In the genomic region with DNA sequence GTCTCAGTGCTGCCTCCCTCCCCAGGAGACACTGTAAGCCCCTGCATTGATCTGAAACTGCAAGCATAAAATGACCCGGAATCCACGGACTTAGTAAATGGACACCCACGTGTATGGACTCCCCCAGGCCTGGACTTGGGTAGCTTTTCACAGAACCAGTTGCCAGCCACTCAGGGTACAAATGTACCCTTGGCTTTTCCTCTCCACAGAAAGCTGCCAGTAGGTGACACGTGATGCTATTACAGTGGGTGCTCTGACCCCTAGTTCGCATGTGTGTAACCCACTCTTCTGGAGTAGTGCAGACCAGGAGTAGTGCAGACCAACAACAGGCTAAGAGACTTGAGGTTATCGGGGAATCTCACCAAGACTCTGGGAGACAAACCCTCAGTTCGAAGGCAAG, we compare ENCODE assay signal across 18 mouse cellular contexts. TPM values are rescaled to one million over a fixed set of nuclear protein-coding genes. Genes with fewer than 3 reads are reported as not detected.
DNase-seq lines count a peak whose midpoint lies in the region; ATAC-seq and TF ChIP-seq lines count a peak whose summit lies in the region.
"Had no signal": no experiment of that assay in that cellular context is flagged by ENCODE, and none has a peak within 500 bp of the region (broad histone marks: within the 10 kb centered on the region; RNA-seq: fewer than 3 reads in every experiment).

No protein-coding gene starts in this region.

- no peak for TF ChIP-seq CTCF in heart, adult 2 months (IDR thresholded peaks at IDR 0.05)

- intact Hi-C loops in heart, adult 2 months (cut with DNase I), result no loop called here

- H3K4me3 ChIP-seq in forebrain, embryonic 10.5 days, result no peak overlapping the region
- no peak overlapping the region for H3K4me3 ChIP-seq in forebrain, embryonic 11.5 days (ENCODE audit: low read depth, low read length)
- no peak overlapping the region for H3K4me3 ChIP-seq in forebrain, embryonic 12.5 days (replicated peaks)
- H3K4me3 ChIP-seq in midbrain, embryonic 10.5 days, result no peak overlapping the region
- peak overlapping the region; percentile 36; the same call in 1 of the 2 replicates for H3K4me3 ChIP-seq in neural tube, embryonic 13.5 days
- H3K4me3 ChIP-seq in heart, adult 2 months, result no peak overlapping the region
- H3K4me3 ChIP-seq: heart, embryonic 13.5 days; limb, embryonic 10.5 days; lung, embryonic 15.5 days had no signal

- H3K4me2 ChIP-seq in forebrain, embryonic 11.5 days (ENCODE audit: low read depth, low read length, severe bottlenecking), result no peak overlapping the region
- peak overlapping the region; percentile 48; the same call in 1 of the 2 replicates for H3K4me2 ChIP-seq in forebrain, embryonic 12.5 days
- H3K4me2 ChIP-seq in neural tube, embryonic 13.5 days, result peak overlapping the region; percentile 57
- H3K4me2 ChIP-seq: heart, embryonic 13.5 days; liver, embryonic 11.5 days; lung, embryonic 15.5 days had no signal

- H3K36me3 ChIP-seq in forebrain, embryonic 10.5 days (replicated peaks), result peaks cover 10% of the 10 kb centered on the region; the same call in 1 of the 2 replicates
- no peaks in the 10 kb centered on the region for H3K36me3 ChIP-seq in forebrain, embryonic 11.5 days (ENCODE audit: control insufficient read depth, insufficient read depth, low read length)
- H3K36me3 ChIP-seq in forebrain, embryonic 12.5 days (replicated peaks), result no peaks in the 10 kb centered on the region
- H3K36me3 ChIP-seq in midbrain, embryonic 10.5 days, result peaks cover 11% of the 10 kb centered on the region; the same call in 1 of the 2 replicates
- no peaks in the 10 kb centered on the region for H3K36me3 ChIP-seq in neural tube, embryonic 13.5 days
- no peaks in the 10 kb centered on the region for H3K36me3 ChIP-seq in heart, adult 2 months (ENCODE audit: control insufficient read depth, insufficient read depth, low read length)
- H3K36me3 ChIP-seq: heart, embryonic 13.5 days; limb, embryonic 10.5 days; lung, embryonic 15.5 days had no signal

- TF ChIP-seq POLR2A in heart, adult 2 months (IDR thresholded peaks at IDR 0.05; ENCODE audit: insufficient read depth, low read depth, low read length), result no peak

- WGBS in forebrain, embryonic 10.5 days, result 89% methylated on average over 7 of the region's 7 CpGs
- 89% methylated on average over 7 of the region's 7 CpGs for WGBS in forebrain, embryonic 11.5 days
- WGBS in forebrain, embryonic 12.5 days, result 82% methylated on average over 7 of the region's 7 CpGs
- 87% methylated on average over 7 of the region's 7 CpGs for WGBS in midbrain, embryonic 10.5 days
- 79% methylated on average over 7 of the region's 7 CpGs for WGBS in neural tube, embryonic 13.5 days
- 92% methylated on average over 7 of the region's 7 CpGs for WGBS in heart, adult 2 months

- H3K4me1 ChIP-seq in forebrain, embryonic 10.5 days, result peaks cover 67% of the 10 kb centered on the region
- H3K4me1 ChIP-seq in forebrain, embryonic 11.5 days (replicated peaks; ENCODE audit: control insufficient read depth, insufficient read depth, low read length), result peaks cover 16% of the 10 kb centered on the region
- peaks cover 54% of the 10 kb centered on the region for H3K4me1 ChIP-seq in forebrain, embryonic 12.5 days
- peaks cover 64% of the 10 kb centered on the region for H3K4me1 ChIP-seq in midbrain, embryonic 10.5 days
- H3K4me1 ChIP-seq in neural tube, embryonic 13.5 days (replicated peaks), result peaks cover 59% of the 10 kb centered on the region
- H3K4me1 ChIP-seq in heart, adult 2 months (ENCODE audit: control insufficient read depth, insufficient read depth, low read length), result peaks cover 2% of the 10 kb centered on the region

- H3K79me2 ChIP-seq in heart, adult 2 months (replicated peaks; ENCODE audit: control insufficient read depth, insufficient read depth, low read length), result no peaks in the 10 kb centered on the region

- H3K9ac ChIP-seq in forebrain, embryonic 11.5 days (ENCODE audit: low read length), result no peak overlapping the region
- no peak overlapping the region for H3K9ac ChIP-seq in forebrain, embryonic 12.5 days
- peak overlapping the region; percentile 63 for H3K9ac ChIP-seq in neural tube, embryonic 13.5 days
- no peak overlapping the region for H3K9ac ChIP-seq in heart, adult 2 months (ENCODE audit: low read depth, low read length)
- H3K9ac ChIP-seq: heart, embryonic 13.5 days; lung, embryonic 15.5 days had no signal

- no peaks in the 10 kb centered on the region for H3K9me3 ChIP-seq in forebrain, embryonic 10.5 days
- H3K9me3 ChIP-seq in forebrain, embryonic 11.5 days (ENCODE audit: control insufficient read depth, low read length), result no peaks in the 10 kb centered on the region
- H3K9me3 ChIP-seq in forebrain, embryonic 12.5 days, result no peaks in the 10 kb centered on the region
- H3K9me3 ChIP-seq in midbrain, embryonic 10.5 days (replicated peaks), result no peaks in the 10 kb centered on the region
- no peaks in the 10 kb centered on the region for H3K9me3 ChIP-seq in neural tube, embryonic 13.5 days
- H3K9me3 ChIP-seq: heart, embryonic 13.5 days; limb, embryonic 10.5 days; lung, embryonic 15.5 days had no signal

- peaks cover 70% of the 10 kb centered on the region for H3K27me3 ChIP-seq in forebrain, embryonic 10.5 days (ENCODE audit: poor library complexity, severe bottlenecking)
- H3K27me3 ChIP-seq in forebrain, embryonic 11.5 days (ENCODE audit: control insufficient read depth, insufficient read depth, low read length), result peaks cover 2% of the 10 kb centered on the region; the same call in 1 of the 2 replicates
- peaks cover 41% of the 10 kb centered on the region for H3K27me3 ChIP-seq in forebrain, embryonic 12.5 days
- H3K27me3 ChIP-seq in midbrain, embryonic 10.5 days (ENCODE audit: low read depth, poor library complexity, severe bottlenecking), result peaks cover 54% of the 10 kb centered on the region
- peaks cover 34% of the 10 kb centered on the region for H3K27me3 ChIP-seq in neural tube, embryonic 13.5 days
- H3K27me3 ChIP-seq in heart, adult 2 months (ENCODE audit: control insufficient read depth, insufficient read depth, low read length), result no peaks in the 10 kb centered on the region
- H3K27me3 ChIP-seq: CH12.LX; heart, embryonic 13.5 days; lung, embryonic 15.5 days had no signal

- TF ChIP-seq EP300 in heart, adult 2 months (IDR thresholded peaks at IDR 0.05; ENCODE audit: insufficient read depth, low read depth, low read length), result no peak

- no peak for DNase-seq in forebrain, embryonic 10.5 days (ENCODE audit: extremely low spot score, low spot score)
- DNase-seq in forebrain, embryonic 11.5 days (ENCODE audit: low spot score), result no peak
- no peak for DNase-seq in midbrain, embryonic 10.5 days (ENCODE audit: low spot score)
- no peak for DNase-seq in embryo, embryonic 9.5 days (ENCODE audit: extremely low spot score)
- DNase-seq in heart, adult 2 months, result no peak
- DNase-seq: adrenal gland, adult 2 months; heart, postnatal 36 days; thymus, postnatal 14 days had no signal

- no peak for ATAC-seq in forebrain, embryonic 11.5 days (replicated peaks; ENCODE audit: low FRiP score)
- no peak for ATAC-seq in forebrain, embryonic 12.5 days (ENCODE audit: low FRiP score)
- ATAC-seq in neural tube, embryonic 13.5 days (ENCODE audit: low read depth), result no peak
- ATAC-seq in granulocyte monocyte progenitor cell, adult 5-6 weeks (replicated peaks; ENCODE audit: poor library complexity, severe bottlenecking), result no peak
- ATAC-seq: intestine, embryonic 16.5 days had no signal

- 0 out of 2 replicates have a peak overlapping the region, but pooled peaks have one; percentile 54 for H3K27ac ChIP-seq in forebrain, embryonic 10.5 days
- no peak overlapping the region for H3K27ac ChIP-seq in forebrain, embryonic 11.5 days (ENCODE audit: low read depth, low read length)
- H3K27ac ChIP-seq in forebrain, embryonic 12.5 days, result 0 out of 2 replicates have a peak overlapping the region, but pooled peaks have one; percentile 81
- H3K27ac ChIP-seq in midbrain, embryonic 10.5 days (replicated peaks), result 0 out of 2 replicates have a peak overlapping the region, but pooled peaks have one; percentile 6
- H3K27ac ChIP-seq in neural tube, embryonic 13.5 days (replicated peaks), result 0 out of 2 replicates have a peak overlapping the region, but pooled peaks have one; percentile 0
- no peak overlapping the region for H3K27ac ChIP-seq in heart, adult 2 months
- H3K27ac ChIP-seq: heart, embryonic 13.5 days; lung, embryonic 15.5 days; stomach, postnatal 0 days had no signal

RNA-seq across cellular contexts. Expression of gene Fgd3, which starts 2.2 kb away (rescaled TPM):
- polyA plus RNA-seq in forebrain, embryonic 10.5 days (2016; fragmentation: Nextera tagmentation; extraction: Ambion mirVana), result 0.90 and 1.1 TPM in 2 replicates
- 1.7 and 2.1 TPM in 2 replicates for polyA plus RNA-seq in forebrain, embryonic 11.5 days (2014; fragmentation: Nextera tagmentation; extraction: Ambion mirVana)
- polyA plus RNA-seq in forebrain, embryonic 12.5 days (2016; fragmentation: Nextera tagmentation; extraction: Ambion mirVana), result 1.7 and 2.5 TPM in 2 replicates
- polyA plus RNA-seq in midbrain, embryonic 10.5 days (2016; fragmentation: Nextera tagmentation; extraction: Ambion mirVana), result 1.1 and 1.5 TPM in 2 replicates
- polyA plus RNA-seq in neural tube, embryonic 13.5 days (2015; fragmentation: Nextera tagmentation; extraction: Ambion mirVana), result 3.1 and 3.8 TPM in 2 replicates
- 6.6 and 7.0 TPM in 2 replicates for total RNA-seq in granulocyte monocyte progenitor cell, adult 5-6 weeks (2014; fragmentation: Nextera tagmentation)
- 6.2 and 8.9 TPM in 2 replicates for total RNA-seq in granulocyte monocyte progenitor cell, adult 5-6 weeks (2017)
- total RNA-seq in heart, adult 2 months (2021), result 1 to 10 TPM in 1 of 2 experiments, under 1 TPM in 1; 0.96 to 1.0 TPM
- polyA plus RNA-seq in heart, adult 2 months (2012; rRNA removed), result 0.96 and 0.97 TPM in 2 replicates

RNA-seq across cellular contexts. Expression of gene Bicd2, which starts 23.5 kb away (rescaled TPM):
- 26.2 and 28.8 TPM in 2 replicates for polyA plus RNA-seq in forebrain, embryonic 10.5 days (2016; fragmentation: Nextera tagmentation; extraction: Ambion mirVana)
- 35.7 and 38.5 TPM in 2 replicates for polyA plus RNA-seq in forebrain, embryonic 11.5 days (2014; fragmentation: Nextera tagmentation; extraction: Ambion mirVana)
- 38.9 and 39.1 TPM in 2 replicates for polyA plus RNA-seq in forebrain, embryonic 12.5 days (2016; fragmentation: Nextera tagmentation; extraction: Ambion mirVana)
- 29.7 and 33.9 TPM in 2 replicates for polyA plus RNA-seq in midbrain, embryonic 10.5 days (2016; fragmentation: Nextera tagmentation; extraction: Ambion mirVana)
- 35.4 and 35.9 TPM in 2 replicates for polyA plus RNA-seq in neural tube, embryonic 13.5 days (2015; fragmentation: Nextera tagmentation; extraction: Ambion mirVana)
- 13.8 and 13.9 TPM in 2 replicates for total RNA-seq in granulocyte monocyte progenitor cell, adult 5-6 weeks (2014; fragmentation: Nextera tagmentation)
- total RNA-seq in granulocyte monocyte progenitor cell, adult 5-6 weeks (2017), result 20.6 and 22.8 TPM in 2 replicates
- total RNA-seq in heart, adult 2 months (2021), result 10 to 100 TPM; 72.4 to 77.6 TPM
- polyA plus RNA-seq in heart, adult 2 months (2012; rRNA removed), result 44.5 and 64.2 TPM in 2 replicates

Comparison
In these comparisons a context has a peak if more than half of its experiments do, and no peak if none do; other contexts are left out.
1. H3K27ac ChIP-seq: peak in forebrain, embryonic 10.5 days (single experiment), forebrain, embryonic 12.5 days (single experiment), midbrain, embryonic 10.5 days (single experiment) and neural tube, embryonic 13.5 days (single experiment); none in forebrain, embryonic 11.5 days (single experiment) and heart, adult 2 months (single experiment).